ENCODE assay signal across 8 mouse cellular contexts in the genomic region with DNA sequence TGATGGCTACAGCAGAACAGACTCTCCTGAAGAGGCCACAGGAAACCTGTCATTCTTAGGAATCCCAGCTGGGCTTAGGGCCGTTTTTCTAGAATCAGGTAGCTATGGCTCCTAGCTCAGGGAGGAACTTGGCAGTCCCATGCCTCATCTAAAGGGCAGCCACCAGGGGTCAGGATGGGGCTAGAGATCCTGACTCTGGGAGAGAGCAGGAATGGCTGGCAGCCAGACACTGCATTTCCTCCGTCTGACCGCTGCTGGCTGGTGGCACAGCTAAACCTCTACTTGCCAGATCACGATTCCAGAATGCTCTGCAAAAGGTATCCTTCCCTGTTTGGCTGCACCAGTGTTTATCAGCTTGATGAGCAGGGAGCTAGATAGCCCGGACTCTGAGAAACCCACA. TPM values are rescaled to one million over a fixed set of nuclear protein-coding genes. Genes with fewer than 3 reads are reported as not detected.
A peak's percentile ranks its signal among the peaks of the same experiment; 100 is the strongest.
DNase-seq lines count a peak whose midpoint lies in the region; ATAC-seq and TF ChIP-seq lines count a peak whose summit lies in the region.

No protein-coding gene starts in this region.

- no peak overlapping the region for H3K27ac ChIP-seq in thymus, adult 2 months (ENCODE audit: control insufficient read depth, insufficient read depth, low read length)
- peak overlapping the region; percentile 88 for H3K27ac ChIP-seq in hindbrain, embryonic 13.5 days
- H3K27ac ChIP-seq in limb, embryonic 15.5 days: peak overlapping the region; percentile 8; the same call in 1 of the 2 replicates
- peak overlapping the region; percentile 90 for H3K27ac ChIP-seq in midbrain, embryonic 14.5 days (replicated peaks; ENCODE audit: low read depth, low read length)

- no peaks in the 10 kb centered on the region for H3K9me3 ChIP-seq in hindbrain, embryonic 13.5 days
- no peaks in the 10 kb centered on the region for H3K9me3 ChIP-seq in limb, embryonic 15.5 days
- H3K9me3 ChIP-seq in midbrain, embryonic 14.5 days (ENCODE audit: control insufficient read depth, low read length): no peaks in the 10 kb centered on the region

- 2% methylated on average over 5 of the region's 5 CpGs for WGBS in thymus, adult 2 months
- 8% methylated on average over 5 of the region's 5 CpGs for WGBS in hindbrain, embryonic 13.5 days
- 5% methylated on average over 5 of the region's 5 CpGs for WGBS in limb, embryonic 15.5 days
- WGBS in midbrain, embryonic 14.5 days: 6% methylated on average over 5 of the region's 5 CpGs

- TF ChIP-seq CTCF in thymus, adult 2 months (IDR thresholded peaks at IDR 0.05; ENCODE audit: borderline replicate concordance, control insufficient read depth, extremely low read depth, insufficient read depth, low read length, poor library complexity): 0 out of 2 replicates have a peak, but pooled peaks have one; percentile 19

- ATAC-seq in hindbrain, embryonic 13.5 days (ENCODE audit: low FRiP score): peak; percentile 84
- peak; percentile 72; the same call in 1 of the 2 replicates for ATAC-seq in limb, embryonic 15.5 days (ENCODE audit: insufficient number of reproducible peaks, low FRiP score, low TSS enrichment, low read depth)
- ATAC-seq in midbrain, embryonic 14.5 days (ENCODE audit: low FRiP score, low TSS enrichment): peak; percentile 90

- H3K4me2 ChIP-seq in hindbrain, embryonic 13.5 days: peak overlapping the region; percentile 38
- peak overlapping the region; percentile 41 for H3K4me2 ChIP-seq in limb, embryonic 15.5 days
- H3K4me2 ChIP-seq in midbrain, embryonic 14.5 days (ENCODE audit: low read length): peak overlapping the region; percentile 43

- peak; percentile 59 for DNase-seq in thymus, adult 2 months
- DNase-seq in thymus, adult 18-20 months: no peak
- peak; percentile 93 to 97 for DNase-seq in cerebellum, postnatal 25 days
- peak; percentile 68 to 74 for DNase-seq in gastrocnemius, adult 8-10 months (ENCODE audit: low spot score in 2 of 2)
- peak; percentile 93 for DNase-seq in midbrain, embryonic 14.5 days
- DNase-seq in thymus, postnatal 25 days: peak; percentile 50

- no peaks in the 10 kb centered on the region for H3K27me3 ChIP-seq in thymus, adult 2 months (ENCODE audit: control insufficient read depth, insufficient read depth, low read length)
- peaks cover 5% of the 10 kb centered on the region; the same call in 1 of the 2 replicates for H3K27me3 ChIP-seq in hindbrain, embryonic 13.5 days
- H3K27me3 ChIP-seq in limb, embryonic 15.5 days: peaks cover 6% of the 10 kb centered on the region
- H3K27me3 ChIP-seq in midbrain, embryonic 14.5 days (ENCODE audit: control insufficient read depth, insufficient read depth, low read length): no peaks in the 10 kb centered on the region

- H3K4me1 ChIP-seq in thymus, adult 2 months (replicated peaks; ENCODE audit: control insufficient read depth, insufficient read depth, low read length): no peaks in the 10 kb centered on the region
- peaks cover 23% of the 10 kb centered on the region for H3K4me1 ChIP-seq in hindbrain, embryonic 13.5 days (replicated peaks)
- H3K4me1 ChIP-seq in limb, embryonic 15.5 days: peaks cover 15% of the 10 kb centered on the region
- peaks cover 24% of the 10 kb centered on the region for H3K4me1 ChIP-seq in midbrain, embryonic 14.5 days (ENCODE audit: control insufficient read depth, insufficient read depth, low read length)

- H3K36me3 ChIP-seq in thymus, adult 2 months (ENCODE audit: control insufficient read depth, insufficient read depth, low read length): no peaks in the 10 kb centered on the region
- no peaks in the 10 kb centered on the region for H3K36me3 ChIP-seq in hindbrain, embryonic 13.5 days
- no peaks in the 10 kb centered on the region for H3K36me3 ChIP-seq in limb, embryonic 15.5 days
- H3K36me3 ChIP-seq in midbrain, embryonic 14.5 days (ENCODE audit: control insufficient read depth, insufficient read depth, low read length): no peaks in the 10 kb centered on the region

- H3K9ac ChIP-seq in hindbrain, embryonic 13.5 days: 0 out of 2 replicates have a peak overlapping the region, but pooled peaks have one; percentile 49
- H3K9ac ChIP-seq in limb, embryonic 15.5 days: no peak overlapping the region
- H3K9ac ChIP-seq in midbrain, embryonic 14.5 days (replicated peaks; ENCODE audit: low read length): peak overlapping the region; percentile 32; the same call in 1 of the 2 replicates

- no peak for TF ChIP-seq POLR2A in thymus, adult 2 months (IDR thresholded peaks at IDR 0.05; ENCODE audit: control insufficient read depth, extremely low read depth, insufficient read depth, low read length, poor library complexity)

- H3K4me3 ChIP-seq in thymus, adult 2 months (ENCODE audit: control insufficient read depth, insufficient read depth, low read length): no peak overlapping the region
- H3K4me3 ChIP-seq in hindbrain, embryonic 13.5 days: 0 out of 2 replicates have a peak overlapping the region, but pooled peaks have one; percentile 1
- H3K4me3 ChIP-seq in limb, embryonic 15.5 days: peak overlapping the region; percentile 12
- no peak overlapping the region for H3K4me3 ChIP-seq in midbrain, embryonic 14.5 days (replicated peaks; ENCODE audit: low read depth, low read length)

RNA-seq across cellular contexts. Expression of gene Jph4, which starts 5.2 kb away (rescaled TPM):
- 0.37 and 0.51 TPM in 2 replicates for polyA plus RNA-seq in thymus, adult 2 months (2012; rRNA removed)
- total RNA-seq in gastrocnemius, adult 8-10 months (2022): under 1 TPM in 2 of 4 experiments, not detected in 2; 0.08 to 0.19 TPM
- 22.2 and 22.6 TPM in 2 replicates for polyA plus RNA-seq in hindbrain, embryonic 13.5 days (2015; fragmentation: Nextera tagmentation; extraction: Ambion mirVana)
- 1.5 and 2.1 TPM in 2 replicates for polyA plus RNA-seq in limb, embryonic 15.5 days (2015; fragmentation: Nextera tagmentation; extraction: Ambion mirVana)
- 31.1 and 38.9 TPM in 2 replicates for polyA plus RNA-seq in midbrain, embryonic 14.5 days (2014; fragmentation: Nextera tagmentation; extraction: Ambion mirVana)

RNA-seq across cellular contexts. Expression of gene Ap1g2, which starts 15.6 kb away (rescaled TPM):
- 91.5 and 94.5 TPM in 2 replicates for polyA plus RNA-seq in thymus, adult 2 months (2012; rRNA removed)
- total RNA-seq in gastrocnemius, adult 8-10 months (2022): 1 to 10 TPM; 2.2 to 3.9 (median 3.6) TPM
- polyA plus RNA-seq in hindbrain, embryonic 13.5 days (2015; fragmentation: Nextera tagmentation; extraction: Ambion mirVana): 6.5 and 6.6 TPM in 2 replicates
- polyA plus RNA-seq in limb, embryonic 15.5 days (2015; fragmentation: Nextera tagmentation; extraction: Ambion mirVana): 24.9 and 25.2 TPM in 2 replicates
- polyA plus RNA-seq in midbrain, embryonic 14.5 days (2014; fragmentation: Nextera tagmentation; extraction: Ambion mirVana): 6.8 and 7.6 TPM in 2 replicates

RNA-seq across cellular contexts. Expression of gene Thtpa, which starts 27.4 kb away (rescaled TPM):
- polyA plus RNA-seq in thymus, adult 2 months (2012; rRNA removed): 6.0 and 6.1 TPM in 2 replicates
- 10 to 100 TPM; 13.4 to 15.6 (median 14.9) TPM for total RNA-seq in gastrocnemius, adult 8-10 months (2022)
- 29.8 and 30.7 TPM in 2 replicates for polyA plus RNA-seq in hindbrain, embryonic 13.5 days (2015; fragmentation: Nextera tagmentation; extraction: Ambion mirVana)
- 20.2 and 21.3 TPM in 2 replicates for polyA plus RNA-seq in limb, embryonic 15.5 days (2015; fragmentation: Nextera tagmentation; extraction: Ambion mirVana)
- polyA plus RNA-seq in midbrain, embryonic 14.5 days (2014; fragmentation: Nextera tagmentation; extraction: Ambion mirVana): 27.9 and 33.7 TPM in 2 replicates

RNA-seq across cellular contexts. Expression of gene Zfhx2, which starts 29.8 kb away (rescaled TPM):
- 6.3 and 6.6 TPM in 2 replicates for polyA plus RNA-seq in thymus, adult 2 months (2012; rRNA removed)
- 1 to 10 TPM; 4.9 to 6.2 (median 5.6) TPM for total RNA-seq in gastrocnemius, adult 8-10 months (2022)
- polyA plus RNA-seq in hindbrain, embryonic 13.5 days (2015; fragmentation: Nextera tagmentation; extraction: Ambion mirVana): 29.4 and 31.9 TPM in 2 replicates
- 4.0 and 4.8 TPM in 2 replicates for polyA plus RNA-seq in limb, embryonic 15.5 days (2015; fragmentation: Nextera tagmentation; extraction: Ambion mirVana)
- polyA plus RNA-seq in midbrain, embryonic 14.5 days (2014; fragmentation: Nextera tagmentation; extraction: Ambion mirVana): 24.9 and 28.4 TPM in 2 replicates

Comparison
In these comparisons a context has a peak if more than half of its experiments do, and no peak if none do; other contexts are left out.
1. DNase-seq: peak in thymus, adult 2 months (single experiment), cerebellum, postnatal 25 days (2 of 2), gastrocnemius, adult 8-10 months (2 of 2), midbrain, embryonic 14.5 days (single experiment) and thymus, postnatal 25 days (single experiment); none in thymus, adult 18-20 months (0 of 2).
2. H3K4me3 ChIP-seq: peak in hindbrain, embryonic 13.5 days (single experiment) and limb, embryonic 15.5 days (single experiment); none in thymus, adult 2 months (single experiment) and midbrain, embryonic 14.5 days (single experiment).
3. Peak in every context shown above with its lines, with median percentiles within 50 percentile points of each other: ATAC-seq and H3K4me2 ChIP-seq.